Mouse (Mus musculus): ENCODE data around the gene Rcc2. TPM values are rescaled to one million over a fixed set of nuclear protein-coding genes. Genes with fewer than 3 reads are reported as not detected.

Gene Rcc2
- total RNA-seq (2018; cell fraction: chromatin; rRNA removed), result 10 to 100 TPM in 25 of 26 experiments, 1 to 10 TPM in 1; 9.0 to 90.2 (median 42.2) TPM
- total RNA-seq (2018; cell fraction: cytosol; rRNA removed), result 10 to 100 TPM; 37.0 to 99.7 (median 56.5) TPM
- total RNA-seq (2018; cell fraction: nucleus; rRNA removed), result 100 to 1,000 TPM in 1 of 26 experiments, 10 to 100 TPM in 25; 18.0 to 116 (median 59.2) TPM
- 30.1 to 67.9 TPM (median 53.6 TPM) in 3 replicates for polyA plus RNA-seq (2018)

DNA sequence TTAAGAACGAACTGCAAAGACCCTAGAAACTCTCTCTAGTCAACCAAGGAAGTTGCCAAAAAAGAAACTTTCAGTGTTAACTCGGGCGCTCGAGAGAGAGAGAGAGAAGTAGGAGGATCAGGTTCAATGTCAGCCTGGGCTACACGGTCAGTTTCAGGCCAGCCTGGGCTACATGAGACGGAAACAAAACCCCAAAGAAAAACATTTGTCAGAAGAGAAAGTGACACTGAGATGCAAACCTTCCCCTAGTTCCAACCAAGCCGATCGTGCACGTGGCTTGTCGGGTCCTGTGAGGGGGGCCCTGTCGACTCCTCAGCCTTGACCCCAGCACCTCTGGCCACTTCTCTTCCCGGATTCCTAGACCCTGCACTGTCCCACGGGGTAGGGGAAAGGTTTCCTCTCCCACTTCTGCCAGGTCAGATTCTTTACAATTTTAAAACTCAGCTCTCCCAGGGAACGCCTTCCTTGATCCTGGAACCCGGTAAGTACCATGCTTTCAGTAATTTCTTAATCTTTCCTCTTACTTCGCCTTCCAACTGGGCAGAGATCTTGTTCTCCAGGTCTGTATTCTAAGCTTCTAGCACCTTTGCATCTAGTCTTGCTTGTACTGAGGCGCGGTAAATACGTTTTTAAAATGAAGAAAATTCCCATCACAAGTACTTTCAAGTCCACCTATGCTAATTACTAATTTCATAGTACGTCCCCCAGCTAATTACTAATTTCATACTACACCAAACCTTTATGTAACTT, at the start of gene Rcc2:
Gene Rcc2 (plus strand): TSS at position 273 of the 750 bp plus-strand sequence.
- no peaks in the 10 kb centered on the region for H3K36me3 ChIP-seq (ENCODE audit: inconsistent target)
- peak within 1 kb of the TSS; percentile 64 for H3K4me3 ChIP-seq (ENCODE audit: inconsistent target)
- peaks cover 27% of the 10 kb centered on the region for H3K79me2 ChIP-seq (ENCODE audit: inconsistent target)
- WGBS (ENCODE audit: missing documents), result 2% methylated on average over 20 of the region's 20 CpGs
- peak within 1 kb of the TSS; percentile 86 for H3K27ac ChIP-seq

DNA sequence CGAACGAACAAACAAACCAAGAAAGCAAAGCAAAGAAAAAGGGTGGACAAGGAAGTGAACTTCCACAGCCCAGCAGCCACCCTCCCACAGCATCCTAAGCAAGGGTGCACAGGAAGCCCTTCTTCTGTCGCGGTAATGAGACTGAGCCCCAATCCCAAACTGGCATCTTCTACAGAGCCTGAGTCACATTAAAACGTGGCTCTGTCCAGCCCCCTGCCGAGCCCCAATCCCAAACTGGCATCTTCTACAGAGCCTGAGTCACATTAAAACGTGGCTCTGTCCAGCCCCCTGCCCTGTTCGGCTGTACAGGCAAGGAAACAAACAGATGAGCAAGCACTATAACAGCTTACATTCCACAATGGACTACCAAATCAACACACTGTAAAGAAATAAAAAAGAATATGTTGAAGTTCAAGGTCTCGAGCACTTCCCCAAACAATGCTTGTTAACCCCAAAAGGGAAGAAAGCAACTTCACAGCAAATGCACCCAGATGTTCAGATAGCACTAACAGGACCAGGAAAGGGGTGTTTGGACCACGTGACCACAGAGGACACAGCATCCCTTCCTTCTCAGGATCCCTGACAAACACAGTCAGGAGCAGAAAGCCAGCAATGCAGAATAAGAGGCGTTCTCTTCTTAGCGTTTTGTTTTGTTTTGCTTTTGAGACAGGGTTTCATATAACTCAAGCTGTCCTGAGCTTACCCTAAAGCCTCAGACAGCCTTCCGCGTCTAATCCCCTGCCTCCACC, 46.3 kb upstream of the Rcc2 start:
- Histone ChIP-seq H3K27ac (no peak overlapping the region), H3K36me3 (ENCODE audit: inconsistent target) (no peaks in the 10 kb centered on the region), H3K79me2 (ENCODE audit: inconsistent target) (no peaks in the 10 kb centered on the region), H3K4me3 (ENCODE audit: inconsistent target) (no peak overlapping the region)
- 13% methylated on average over 14 of the region's 14 CpGs for WGBS (ENCODE audit: missing documents)

DNA sequence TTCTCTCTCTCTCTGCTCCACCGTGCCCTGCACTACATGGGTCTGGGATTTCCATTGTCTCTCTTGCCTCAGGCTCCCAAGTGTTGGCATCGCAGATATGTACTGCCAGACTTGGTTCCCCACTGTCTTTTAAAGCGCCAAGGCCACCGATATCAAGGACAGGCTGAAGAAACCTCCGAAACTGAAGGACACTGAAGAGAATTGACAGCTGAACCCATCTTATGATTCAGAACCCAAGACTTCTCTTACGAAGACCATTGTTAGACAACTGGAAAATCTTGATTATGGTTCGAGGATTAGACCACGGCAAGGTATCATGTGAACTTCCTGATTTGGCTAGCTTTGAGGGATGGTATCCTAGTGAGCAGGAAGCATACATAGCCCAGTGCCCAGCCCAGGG, 45.5 kb upstream of the Rcc2 start:
- Histone ChIP-seq H3K27ac (no peak overlapping the region), H3K36me3 (ENCODE audit: inconsistent target) (no peaks in the 10 kb centered on the region), H3K4me3 (ENCODE audit: inconsistent target) (no peak overlapping the region), H3K79me2 (ENCODE audit: inconsistent target) (no peaks in the 10 kb centered on the region)
- WGBS (ENCODE audit: missing documents), result 59% methylated on average over 7 of the region's 8 CpGs

DNA sequence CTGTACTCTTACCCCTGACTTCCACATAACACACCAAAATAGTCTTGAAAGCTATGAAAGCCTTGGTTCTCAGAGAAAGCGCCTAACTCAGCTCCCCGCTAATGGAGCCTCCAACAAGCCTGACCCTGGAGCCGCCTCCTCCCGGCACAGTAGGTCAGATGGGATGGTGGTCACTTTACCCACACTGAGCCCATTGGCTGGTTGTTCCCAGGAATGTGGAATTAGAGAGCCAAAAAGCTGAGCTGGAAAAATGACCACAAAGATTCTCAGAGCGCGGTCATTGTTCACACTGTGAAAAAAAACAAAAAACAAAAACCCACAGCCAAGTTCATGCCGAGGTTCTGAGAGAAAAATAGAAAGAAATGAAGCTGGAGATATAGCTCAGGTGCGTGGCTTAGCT, 43.8 kb upstream of the Rcc2 start:
- H3K4me3 ChIP-seq (ENCODE audit: inconsistent target), result no peak overlapping the region
- no peak overlapping the region for H3K27ac ChIP-seq
- H3K36me3 ChIP-seq (ENCODE audit: inconsistent target), result no peaks in the 10 kb centered on the region
- 89% methylated on average over 8 of the region's 8 CpGs for WGBS (ENCODE audit: missing documents)
- H3K79me2 ChIP-seq (ENCODE audit: inconsistent target), result no peaks in the 10 kb centered on the region

DNA sequence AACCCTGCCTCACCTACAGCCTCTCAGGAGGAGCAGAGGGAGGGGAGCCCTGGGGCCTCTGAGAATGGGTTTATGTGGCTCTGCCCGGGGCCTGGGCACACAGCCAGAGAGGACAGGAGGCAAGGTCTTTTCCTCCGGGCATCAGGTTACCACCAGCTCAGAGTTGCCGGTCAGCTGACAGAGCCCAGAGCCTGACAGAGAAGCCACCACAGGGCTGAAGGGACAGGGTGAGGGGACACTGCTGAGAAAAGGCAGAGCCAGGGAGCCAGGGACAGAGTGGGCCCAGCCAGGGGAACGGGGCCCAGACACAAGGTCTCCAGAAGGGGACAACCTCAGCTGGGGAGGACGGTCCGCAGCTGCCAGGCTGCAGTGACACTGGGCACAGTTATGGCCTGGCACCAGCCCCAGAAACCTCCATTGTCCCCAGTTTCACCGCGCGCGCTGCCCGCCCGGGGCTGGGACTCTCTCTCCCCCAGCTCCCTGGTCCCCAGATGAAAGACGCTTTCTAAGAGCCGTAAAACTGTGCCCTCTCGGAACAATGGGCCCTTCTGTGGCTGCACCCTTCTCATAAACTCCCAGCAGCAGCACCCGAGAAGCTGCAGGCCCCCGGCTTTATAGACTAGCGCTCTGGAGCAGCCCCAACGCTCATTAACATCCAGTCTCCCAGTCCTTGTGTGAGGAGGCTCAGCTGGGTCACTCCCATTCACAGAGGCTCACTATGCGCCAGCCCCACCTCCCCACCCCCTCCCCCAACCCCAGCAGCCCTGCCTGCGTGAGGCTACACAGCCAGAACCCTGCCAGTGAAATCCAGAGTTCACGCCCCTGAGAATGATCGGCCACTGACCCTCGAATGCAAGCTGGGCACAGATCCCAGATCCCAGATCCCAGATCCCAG, 42.4 kb upstream of the Rcc2 start:
- 42% methylated on average over 23 of the region's 24 CpGs for WGBS (ENCODE audit: missing documents)
- Histone ChIP-seq H3K4me3 (ENCODE audit: inconsistent target) (no peak overlapping the region), H3K79me2 (ENCODE audit: inconsistent target) (no peaks in the 10 kb centered on the region), H3K27ac (no peak overlapping the region), H3K36me3 (ENCODE audit: inconsistent target) (no peaks in the 10 kb centered on the region)

DNA sequence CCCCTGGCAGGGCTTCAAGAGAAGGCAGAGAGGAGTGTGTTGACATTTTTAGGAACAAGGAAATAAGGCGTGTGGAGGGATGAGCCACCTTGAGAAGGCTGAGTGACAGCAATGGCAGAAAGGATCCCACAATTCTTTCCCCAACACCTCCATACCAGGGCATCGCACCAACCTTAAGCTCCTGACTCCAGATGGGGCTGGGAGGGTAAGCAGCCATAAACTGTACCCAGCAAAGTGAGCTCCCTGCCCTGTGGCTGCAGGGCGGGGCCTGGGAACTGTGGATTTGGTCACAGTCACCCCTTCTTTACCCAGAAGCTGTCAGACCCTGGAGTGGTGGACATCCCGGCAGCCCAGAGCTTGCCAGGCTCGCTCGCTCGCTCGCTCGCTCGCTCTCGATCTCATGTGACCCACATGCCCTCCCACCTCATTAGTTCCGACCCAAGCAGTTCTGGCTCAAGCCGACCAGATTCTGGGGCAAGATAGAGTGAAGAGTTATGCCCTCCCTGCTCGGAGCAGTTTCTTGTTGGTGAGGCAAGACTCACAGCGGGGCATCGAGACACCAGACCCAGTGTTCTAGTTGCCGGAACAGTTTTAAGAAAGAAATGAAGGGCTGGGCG, 38.8 kb upstream of the Rcc2 start:
- Histone ChIP-seq H3K4me3 (ENCODE audit: inconsistent target) (no peak overlapping the region), H3K27ac (no peak overlapping the region), H3K79me2 (ENCODE audit: inconsistent target) (no peaks in the 10 kb centered on the region), H3K36me3 (ENCODE audit: inconsistent target) (no peaks in the 10 kb centered on the region)
- 49% methylated on average over 17 of the region's 18 CpGs for WGBS (ENCODE audit: missing documents)

DNA sequence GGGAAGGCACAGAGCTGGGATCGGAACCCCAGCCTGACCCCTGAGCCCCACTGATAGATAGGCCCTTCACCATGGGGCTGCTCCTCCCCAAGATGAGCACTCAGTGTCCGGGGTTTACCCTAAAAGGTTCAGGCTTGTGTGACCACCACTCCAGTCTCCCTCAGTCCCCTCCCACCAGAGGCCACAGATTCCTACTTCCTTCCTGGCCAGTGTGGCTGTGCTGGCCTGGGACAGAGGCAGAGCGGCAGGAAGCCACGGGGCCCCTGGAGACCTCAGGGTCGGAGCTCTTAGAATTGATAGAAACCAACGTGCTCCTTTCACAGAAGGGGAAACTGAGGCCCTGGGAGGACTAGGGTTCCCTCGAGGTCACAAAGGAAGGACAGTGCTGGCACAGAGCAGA, 37.9 kb upstream of the Rcc2 start:
- H3K4me3 ChIP-seq (ENCODE audit: inconsistent target), result no peak overlapping the region
- no peaks in the 10 kb centered on the region for H3K79me2 ChIP-seq (ENCODE audit: inconsistent target)
- H3K27ac ChIP-seq, result no peak overlapping the region
- no peaks in the 10 kb centered on the region for H3K36me3 ChIP-seq (ENCODE audit: inconsistent target)
- 16% methylated on average over 7 of the region's 7 CpGs for WGBS (ENCODE audit: missing documents)

DNA sequence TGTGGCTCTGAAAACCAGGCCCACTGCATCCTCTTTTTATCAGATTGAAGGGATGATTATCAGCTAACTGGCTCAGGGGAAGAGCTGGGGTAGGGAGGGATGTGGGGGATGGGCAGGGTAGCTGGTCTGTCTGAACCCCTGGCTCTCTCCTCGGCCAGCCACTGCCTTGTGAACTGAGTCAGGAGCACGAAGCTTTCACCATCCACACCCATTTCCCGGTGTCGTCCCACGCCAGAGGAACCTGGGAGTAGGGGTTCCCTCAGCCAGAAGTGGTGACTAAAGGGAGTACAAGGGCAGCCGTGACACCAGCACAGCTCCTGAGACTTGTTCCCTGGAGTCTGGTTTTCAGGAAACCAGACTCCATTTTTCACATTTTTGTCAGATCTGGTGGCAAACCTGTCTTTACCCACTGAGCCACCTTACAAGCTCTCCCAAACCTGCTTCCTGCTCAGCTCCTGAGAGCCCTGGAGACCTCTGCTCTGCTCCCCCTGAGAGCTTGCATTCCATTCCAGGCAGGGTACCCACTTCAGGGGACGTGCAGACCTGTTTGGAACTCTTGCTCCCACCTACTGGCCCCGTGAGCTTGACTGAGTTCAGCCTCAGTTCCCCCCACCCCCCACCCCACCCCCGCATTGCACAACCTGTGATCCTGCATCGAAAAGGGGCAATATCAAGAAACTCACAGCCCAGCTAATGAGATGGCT, 37.3 kb upstream of the Rcc2 start:
- no peak overlapping the region for H3K4me3 ChIP-seq (ENCODE audit: inconsistent target)
- 48% methylated on average over 10 of the region's 10 CpGs for WGBS (ENCODE audit: missing documents)
- no peak overlapping the region for H3K27ac ChIP-seq

DNA sequence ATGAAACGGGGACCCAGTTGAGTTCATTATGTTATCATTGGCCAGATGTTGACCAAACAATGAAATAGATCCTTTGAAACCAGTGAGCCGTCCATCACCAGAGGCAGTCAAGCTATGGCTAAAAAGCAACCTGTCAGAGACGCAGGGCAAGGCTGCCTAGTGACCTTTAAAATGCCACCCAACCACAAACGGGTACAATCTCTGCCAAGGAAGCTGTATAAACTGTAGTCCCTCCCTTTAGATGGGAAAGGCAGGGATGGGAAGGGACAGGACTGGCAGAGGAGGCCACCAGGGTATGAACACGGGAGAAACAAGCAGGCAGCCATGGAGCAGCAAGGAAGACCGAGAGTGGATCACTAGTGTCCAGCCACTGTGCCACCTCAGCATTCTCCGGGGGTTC, 35.3 kb upstream of the Rcc2 start:
- WGBS (ENCODE audit: missing documents), result 84% methylated on average over 7 of the region's 7 CpGs
- H3K79me2 ChIP-seq (ENCODE audit: inconsistent target), result no peaks in the 10 kb centered on the region
- no peak overlapping the region for H3K4me3 ChIP-seq (ENCODE audit: inconsistent target)
- H3K27ac ChIP-seq, result no peak overlapping the region
- no peaks in the 10 kb centered on the region for H3K36me3 ChIP-seq (ENCODE audit: inconsistent target)

More for the DNA sequence above, 37.3 kb upstream of the Rcc2 start:
- no peaks in the 10 kb centered on the region for H3K79me2 ChIP-seq (ENCODE audit: inconsistent target)
- H3K36me3 ChIP-seq (ENCODE audit: inconsistent target), result no peaks in the 10 kb centered on the region

DNA sequence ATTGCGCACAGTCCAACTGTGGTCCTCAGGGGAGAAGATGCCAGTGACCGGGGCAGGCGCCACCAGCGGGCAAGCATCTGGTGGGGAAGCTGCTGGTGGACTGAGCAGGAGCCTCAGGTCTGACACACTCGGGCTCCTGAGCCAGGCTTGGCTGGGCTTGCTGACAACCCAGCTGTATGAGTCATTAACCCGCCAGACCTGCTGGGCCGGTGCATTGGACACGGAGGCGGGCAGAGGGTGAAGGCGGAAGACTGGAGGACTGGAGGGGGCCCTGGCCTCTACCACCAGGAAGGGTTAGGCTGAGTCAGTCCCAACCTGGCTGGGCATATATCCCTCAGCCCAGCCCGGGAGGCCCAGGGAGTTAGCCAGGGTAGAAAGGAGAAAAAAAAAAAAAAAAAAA, 34.6 kb upstream of the Rcc2 start, which contains the start of gene Arhgef10l:
Gene Arhgef10l (minus strand): TSS at position 253 of the 400 bp plus-strand sequence.
- WGBS (ENCODE audit: missing documents), result 70% methylated on average over 10 of the region's 11 CpGs
- H3K36me3 ChIP-seq (ENCODE audit: inconsistent target), result no peaks in the 10 kb centered on the region
- H3K4me3 ChIP-seq (ENCODE audit: inconsistent target), result no peak within 1 kb of the TSS
- no peaks in the 10 kb centered on the region for H3K79me2 ChIP-seq (ENCODE audit: inconsistent target)
- no peak within 1 kb of the TSS for H3K27ac ChIP-seq

DNA sequence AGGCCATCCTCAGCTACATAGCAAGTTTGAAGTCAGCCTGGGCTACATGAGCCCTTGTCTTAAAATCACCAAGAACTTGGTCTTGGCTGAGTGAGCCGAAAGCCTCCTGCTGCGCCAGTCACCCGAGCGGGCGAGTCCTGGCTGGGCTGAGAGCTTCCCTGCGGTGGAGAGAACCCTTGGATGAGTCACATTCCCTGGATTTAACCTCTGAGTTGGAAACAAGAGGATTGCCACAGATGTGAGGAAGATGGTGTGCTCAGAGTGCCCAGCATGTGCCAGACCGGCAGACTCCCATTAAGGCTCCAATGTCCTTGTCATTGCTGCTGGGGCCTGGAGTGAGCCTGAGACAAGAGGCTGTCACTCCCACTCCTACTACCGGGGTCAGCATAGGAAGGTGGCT, 32.5 kb upstream of the Rcc2 start:
- H3K4me3 ChIP-seq (ENCODE audit: inconsistent target), result no peak overlapping the region
- H3K79me2 ChIP-seq (ENCODE audit: inconsistent target), result no peaks in the 10 kb centered on the region
- 90% methylated on average over 8 of the region's 8 CpGs for WGBS (ENCODE audit: missing documents)
- H3K36me3 ChIP-seq (ENCODE audit: inconsistent target), result no peaks in the 10 kb centered on the region
- no peak overlapping the region for H3K27ac ChIP-seq

DNA sequence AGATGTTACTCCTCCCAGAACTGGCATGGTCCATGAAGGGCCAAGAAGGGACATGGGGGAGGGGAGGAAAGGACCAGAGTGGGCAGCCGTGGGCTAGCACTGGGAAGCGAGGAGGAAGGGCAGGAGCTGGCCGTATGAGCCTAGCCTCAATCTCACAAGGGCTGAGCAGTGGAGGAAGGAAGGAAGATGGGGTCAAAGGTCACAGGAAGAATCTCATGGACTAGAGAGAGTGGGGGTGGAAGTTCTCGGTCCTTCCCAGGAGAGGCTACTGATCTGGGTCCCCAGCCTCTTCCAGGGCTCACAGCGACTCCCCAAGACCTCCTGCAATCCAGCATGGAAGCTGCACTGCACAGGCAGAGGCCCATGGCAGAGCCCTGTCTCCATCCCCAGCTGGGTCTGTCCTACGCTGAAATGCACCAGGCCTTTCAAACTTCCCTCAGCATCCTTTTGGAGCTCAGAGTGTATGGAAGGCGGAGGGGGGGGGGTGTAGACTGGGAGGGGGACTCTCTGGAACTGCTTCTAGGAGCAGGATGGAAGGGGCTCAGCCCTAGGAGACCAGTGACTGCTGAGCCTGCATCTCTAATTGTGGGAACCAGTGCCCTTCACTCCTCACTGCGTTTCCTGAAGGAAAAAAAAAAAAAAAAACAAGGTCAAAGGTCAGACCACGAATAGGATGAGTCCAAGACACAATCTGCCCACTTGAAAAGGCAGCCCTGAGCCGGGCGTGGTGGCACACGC, 26.6 kb upstream of the Rcc2 start:
- Histone ChIP-seq H3K36me3 (ENCODE audit: inconsistent target) (no peaks in the 10 kb centered on the region), H3K4me3 (ENCODE audit: inconsistent target) (no peak overlapping the region), H3K79me2 (ENCODE audit: inconsistent target) (no peaks in the 10 kb centered on the region), H3K27ac (no peak overlapping the region)
- 64% methylated on average over 11 of the region's 12 CpGs for WGBS (ENCODE audit: missing documents)

DNA sequence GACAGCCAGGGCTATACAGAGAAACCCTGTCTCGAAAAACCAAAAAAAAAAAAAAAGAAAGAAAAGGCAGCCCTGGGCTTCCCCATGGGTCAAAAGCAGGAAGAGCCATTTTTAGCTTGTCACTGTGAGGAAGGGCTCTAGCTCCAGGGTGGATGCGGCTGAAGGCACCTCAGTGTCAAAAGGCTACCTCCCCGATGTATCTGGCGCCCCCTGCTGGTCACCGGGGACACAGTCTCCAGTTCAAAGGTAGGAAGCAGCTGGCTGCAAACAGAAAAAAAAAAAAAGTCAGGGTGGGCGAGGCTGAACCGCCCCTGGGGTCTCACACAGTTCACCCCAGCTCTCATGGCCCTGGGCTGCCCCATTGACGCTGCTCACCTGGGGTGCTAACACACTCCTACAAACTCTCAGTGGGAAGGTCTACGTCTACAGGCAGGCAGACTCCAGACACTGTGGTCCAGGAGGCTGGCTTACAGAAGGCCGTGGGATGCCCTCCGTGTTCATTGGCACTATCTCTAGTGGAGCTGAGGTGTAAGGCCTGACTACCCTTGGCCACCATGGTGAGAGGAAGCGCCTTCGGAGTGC, 25.9 kb upstream of the Rcc2 start:
- WGBS (ENCODE audit: missing documents), result 40% methylated on average over 11 of the region's 13 CpGs
- Histone ChIP-seq H3K79me2 (ENCODE audit: inconsistent target) (no peaks in the 10 kb centered on the region), H3K36me3 (ENCODE audit: inconsistent target) (no peaks in the 10 kb centered on the region), H3K4me3 (ENCODE audit: inconsistent target) (no peak overlapping the region), H3K27ac (no peak overlapping the region)

All from macrophage (primary cell).